Mouse (Mus musculus): ENCODE measurements around the gene Gnai3.

- TF ChIP-seq POLR2A (IDR thresholded peaks at IDR 0.05; ENCODE audit: low read depth, low read length): no peak
- no peak for TF ChIP-seq CTCF (IDR thresholded peaks at IDR 0.05; ENCODE audit: extremely low read depth, insufficient read length, insufficient replicate concordance, low read depth, low read length)
These were observed 21.6 kb upstream of the Gnai3 start for GRCm38 (mm10) chr3:108167499-108167898.
